Mouse (Mus musculus) liver, adult 2 months (tissue): ENCODE data around the gene Slc4a3.

Experiments
- CTCF ChIP-seq: fragments of 200-500 bp; IDR thresholded peaks from 2 replicates; pipeline ENCODE4 v1.5.1; 2011; ENCODE audit warnings: low read depth, low read length, control low read depth
- POLR2A ChIP-seq: fragments of 200-500 bp; IDR thresholded peaks from 2 replicates; pipeline ENCODE4 v1.6.1; 2011; ENCODE audit warnings: low read length, control low read depth; ENCODE audit not compliant: insufficient read depth; ENCODE audit errors: extremely low read depth

DNA sequence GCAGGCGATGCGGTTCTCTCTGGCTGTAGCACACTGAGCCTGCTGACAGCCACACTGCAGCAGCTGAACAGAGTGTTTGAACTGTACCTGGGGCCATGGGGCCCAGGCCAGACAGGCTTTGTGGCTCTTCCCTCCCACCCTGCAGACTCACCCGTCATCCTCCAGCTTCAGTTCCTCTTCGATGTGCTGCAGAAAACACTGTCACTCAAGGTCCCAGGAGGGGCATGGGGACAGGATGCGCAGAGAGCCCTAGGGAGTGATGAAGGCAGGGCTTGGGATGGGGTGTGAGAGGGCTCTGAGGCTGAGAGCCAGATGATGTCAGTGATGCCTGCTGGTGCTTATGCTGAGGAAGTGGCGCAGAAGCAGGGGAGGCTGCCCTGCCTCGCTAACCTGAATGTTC, 21.4 kb upstream of the Slc4a3 start:
- TF ChIP-seq POLR2A (no peak), CTCF (no peak)
